Mouse (Mus musculus): Measurements from ENCODE around the gene Zfp324. TPM values are rescaled to one million over a fixed set of nuclear protein-coding genes. Genes with fewer than 3 reads are reported as not detected.
A peak's percentile ranks its signal among the peaks of the same experiment; 100 is the strongest.

Gene Zfp324
- polyA plus RNA-seq, 1 experiment from 2014 or later, result 9.7 TPM

DNA sequence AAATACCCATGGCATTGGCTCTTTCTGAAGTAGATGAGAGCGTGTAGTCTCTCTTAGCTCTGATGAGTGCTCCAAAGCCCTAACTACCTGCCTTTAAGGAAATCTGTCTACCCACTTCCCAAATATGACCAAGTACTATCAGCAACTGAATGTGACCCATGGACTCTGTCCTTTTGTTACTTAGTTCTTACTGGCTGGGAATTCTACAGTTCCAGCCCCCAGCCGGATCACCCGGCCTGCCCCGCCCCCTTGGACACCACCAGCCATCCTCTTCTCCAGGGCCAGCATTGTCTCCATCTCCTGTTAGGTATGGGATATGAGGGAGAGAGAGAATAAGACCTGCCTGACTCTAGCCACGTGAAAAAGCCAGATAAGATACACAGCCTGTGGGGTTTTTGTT, 32.4 kb downstream of the Zfp324 start, which contains the start of gene Slc27a5:
Gene Slc27a5 (minus strand): TSS at position 140 of the 400 bp plus-strand sequence.
- Histone ChIP-seq H3K9ac (replicated peaks; ENCODE audit: low read depth, low read length) (no peak within 1 kb of the TSS), H3K9me3 (ENCODE audit: control insufficient read depth, low read depth, low read length) (no peaks in the 10 kb centered on the region), H3K4me2 (replicated peaks; ENCODE audit: low read depth, low read length) (no peak within 1 kb of the TSS), H3K36me3 (ENCODE audit: control insufficient read depth, insufficient read depth, low read length) (no peaks in the 10 kb centered on the region), H3K27ac (ENCODE audit: low read length) (no peak within 1 kb of the TSS), H3K27me3 (ENCODE audit: control insufficient read depth, insufficient read depth, low read length) (no peaks in the 10 kb centered on the region), H3K4me1 (ENCODE audit: control insufficient read depth, insufficient read depth, low read length) (no peaks in the 10 kb centered on the region), H3K4me3 (ENCODE audit: low read depth, low read length) (no peak within 1 kb of the TSS)
- WGBS, result 75% methylated on average over 5 of the region's 5 CpGs
- ATAC-seq (ENCODE audit: insufficient number of reproducible peaks, insufficient read depth, low FRiP score, low read depth), result no peak

DNA sequence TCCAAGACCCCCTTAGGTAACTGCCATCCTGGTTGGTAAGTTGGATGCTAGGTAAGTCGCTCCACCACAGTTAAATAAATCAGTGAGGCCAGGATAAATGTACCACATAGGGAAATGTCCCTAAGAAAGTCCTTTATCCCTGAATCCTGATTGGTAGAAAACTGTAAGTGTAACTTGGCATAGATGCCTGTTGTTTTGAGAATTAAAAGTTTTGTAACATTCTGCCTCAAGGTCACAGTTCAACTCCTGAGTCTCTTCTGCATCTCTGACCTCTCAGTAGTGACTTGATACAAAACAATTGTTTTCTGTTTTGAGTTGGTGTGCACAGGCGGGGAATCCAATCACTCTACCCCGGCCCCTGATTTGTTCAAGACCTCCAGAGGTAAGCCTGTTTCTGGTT, 33.2 kb downstream of the Zfp324 start, which contains the start of gene Trim28:
Gene Trim28 (plus strand): TSS at position 264 of the 400 bp plus-strand sequence.
- no peak within 1 kb of the TSS for H3K4me3 ChIP-seq (ENCODE audit: low read depth, low read length)
- H3K27me3 ChIP-seq (ENCODE audit: control insufficient read depth, insufficient read depth, low read length), result no peaks in the 10 kb centered on the region
- H3K27ac ChIP-seq (ENCODE audit: low read length), result no peak within 1 kb of the TSS
- H3K4me2 ChIP-seq (replicated peaks; ENCODE audit: low read depth, low read length), result no peak within 1 kb of the TSS
- no peaks in the 10 kb centered on the region for H3K9me3 ChIP-seq (ENCODE audit: control insufficient read depth, low read depth, low read length)
- 86% methylated on average over 3 of the region's 3 CpGs for WGBS
- no peak within 1 kb of the TSS for H3K9ac ChIP-seq (replicated peaks; ENCODE audit: low read depth, low read length)
- no peaks in the 10 kb centered on the region for H3K36me3 ChIP-seq (ENCODE audit: control insufficient read depth, insufficient read depth, low read length)
- no peak for ATAC-seq (ENCODE audit: insufficient number of reproducible peaks, insufficient read depth, low FRiP score, low read depth)
- H3K4me1 ChIP-seq (ENCODE audit: control insufficient read depth, insufficient read depth, low read length), result no peaks in the 10 kb centered on the region

DNA sequence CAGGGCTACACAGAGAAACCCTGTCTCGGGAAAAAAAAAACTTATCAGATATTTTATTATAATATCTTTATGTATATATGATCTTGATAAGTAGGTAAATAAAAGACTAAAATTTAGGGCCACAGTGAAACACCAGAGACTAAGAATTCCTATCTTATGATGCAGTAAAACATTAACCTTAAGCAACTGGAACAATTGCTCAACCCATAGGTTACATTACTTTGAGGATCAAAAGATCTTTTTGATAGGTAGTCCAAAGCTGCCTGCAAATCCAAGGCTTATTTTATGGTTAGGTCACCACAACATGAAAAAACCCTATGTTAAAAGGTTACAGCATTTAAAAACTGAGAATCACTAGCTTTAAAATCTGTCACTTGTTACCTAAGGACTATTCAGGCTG, 35.9 kb downstream of the Zfp324 start:
- ATAC-seq (ENCODE audit: insufficient number of reproducible peaks, insufficient read depth, low FRiP score, low read depth), result no peak
- WGBS, result 66% methylated on average over 1 of the region's 1 CpGs

DNA sequence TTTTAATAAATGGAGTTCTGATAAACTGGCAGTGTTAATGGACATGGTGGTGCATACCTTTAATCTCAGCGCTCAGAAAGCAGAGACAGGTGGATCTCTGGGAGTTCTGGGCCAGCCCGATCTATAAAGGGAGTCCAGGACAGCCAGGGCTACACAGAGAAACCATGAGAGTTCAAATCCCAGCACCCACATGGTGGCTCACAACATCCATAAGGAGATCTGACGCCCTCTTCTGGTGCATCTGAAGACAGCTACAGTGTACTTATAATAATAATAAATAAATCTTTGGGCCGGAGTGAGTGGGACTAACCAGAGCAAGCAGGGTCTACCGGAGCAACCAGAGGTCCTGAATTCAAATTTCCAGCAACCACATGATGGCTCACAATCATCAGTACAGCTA, 37.7 kb downstream of the Zfp324 start:
- Histone ChIP-seq H3K9me3 (ENCODE audit: control insufficient read depth, low read depth, low read length) (no peaks in the 10 kb centered on the region), H3K4me2 (replicated peaks; ENCODE audit: low read depth, low read length) (no peak overlapping the region), H3K4me1 (ENCODE audit: control insufficient read depth, insufficient read depth, low read length) (0 out of 2 replicates have a peak, but pooled peaks cover under 1% of the 10 kb centered on the region), H3K27ac (ENCODE audit: low read length) (no peak overlapping the region), H3K9ac (replicated peaks; ENCODE audit: low read depth, low read length) (no peak overlapping the region), H3K36me3 (ENCODE audit: control insufficient read depth, insufficient read depth, low read length) (peaks cover 25% of the 10 kb centered on the region), H3K27me3 (ENCODE audit: control insufficient read depth, insufficient read depth, low read length) (no peaks in the 10 kb centered on the region), H3K4me3 (ENCODE audit: low read depth, low read length) (no peak overlapping the region)
- ATAC-seq (ENCODE audit: insufficient number of reproducible peaks, insufficient read depth, low FRiP score, low read depth), result no peak
- WGBS, result 75% methylated on average over 5 of the region's 5 CpGs

More for the DNA sequence above, 35.9 kb downstream of the Zfp324 start:
- no peaks in the 10 kb centered on the region for H3K9me3 ChIP-seq (ENCODE audit: control insufficient read depth, low read depth, low read length)
- H3K9ac ChIP-seq (replicated peaks; ENCODE audit: low read depth, low read length), result no peak overlapping the region
- H3K36me3 ChIP-seq (ENCODE audit: control insufficient read depth, insufficient read depth, low read length), result peaks cover 8% of the 10 kb centered on the region
- no peaks in the 10 kb centered on the region for H3K27me3 ChIP-seq (ENCODE audit: control insufficient read depth, insufficient read depth, low read length)
- H3K4me3 ChIP-seq (ENCODE audit: low read depth, low read length), result no peak overlapping the region
- H3K4me1 ChIP-seq (ENCODE audit: control insufficient read depth, insufficient read depth, low read length), result no peaks in the 10 kb centered on the region
- H3K27ac ChIP-seq (ENCODE audit: low read length), result no peak overlapping the region
- H3K4me2 ChIP-seq (replicated peaks; ENCODE audit: low read depth, low read length), result no peak overlapping the region

DNA sequence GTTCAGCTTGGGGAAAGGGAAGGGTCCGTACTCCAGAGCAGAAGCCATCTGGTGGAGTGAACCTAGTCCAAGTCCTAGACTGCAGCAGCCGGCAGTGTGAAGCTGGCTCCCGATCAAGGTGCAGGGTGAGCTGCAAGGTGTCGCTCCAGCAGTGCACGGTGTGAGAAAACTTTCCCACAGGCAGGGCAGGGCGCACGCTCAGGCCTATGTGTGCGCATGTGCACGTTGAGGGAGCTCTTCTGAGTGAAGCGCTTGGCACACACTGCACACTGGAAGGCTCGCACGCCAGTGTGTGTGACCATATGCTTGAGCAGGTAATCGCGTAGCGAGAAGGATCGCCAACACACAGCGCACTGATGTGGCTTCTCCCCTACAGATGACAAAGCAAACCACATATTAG, 40.4 kb downstream of the Zfp324 start:
- Histone ChIP-seq H3K36me3 (ENCODE audit: control insufficient read depth, insufficient read depth, low read length) (peaks cover 25% of the 10 kb centered on the region), H3K9ac (replicated peaks; ENCODE audit: low read depth, low read length) (no peak overlapping the region), H3K4me3 (ENCODE audit: low read depth, low read length) (no peak overlapping the region), H3K27me3 (ENCODE audit: control insufficient read depth, insufficient read depth, low read length) (no peaks in the 10 kb centered on the region), H3K9me3 (ENCODE audit: control insufficient read depth, low read depth, low read length) (no peaks in the 10 kb centered on the region), H3K27ac (ENCODE audit: low read length) (no peak overlapping the region), H3K4me1 (ENCODE audit: control insufficient read depth, insufficient read depth, low read length) (peaks cover 8% of the 10 kb centered on the region; the same call in 1 of the 2 replicates), H3K4me2 (replicated peaks; ENCODE audit: low read depth, low read length) (no peak overlapping the region)
- no peak for ATAC-seq (ENCODE audit: insufficient number of reproducible peaks, insufficient read depth, low FRiP score, low read depth)
- WGBS, result 87% methylated on average over 17 of the region's 17 CpGs

DNA sequence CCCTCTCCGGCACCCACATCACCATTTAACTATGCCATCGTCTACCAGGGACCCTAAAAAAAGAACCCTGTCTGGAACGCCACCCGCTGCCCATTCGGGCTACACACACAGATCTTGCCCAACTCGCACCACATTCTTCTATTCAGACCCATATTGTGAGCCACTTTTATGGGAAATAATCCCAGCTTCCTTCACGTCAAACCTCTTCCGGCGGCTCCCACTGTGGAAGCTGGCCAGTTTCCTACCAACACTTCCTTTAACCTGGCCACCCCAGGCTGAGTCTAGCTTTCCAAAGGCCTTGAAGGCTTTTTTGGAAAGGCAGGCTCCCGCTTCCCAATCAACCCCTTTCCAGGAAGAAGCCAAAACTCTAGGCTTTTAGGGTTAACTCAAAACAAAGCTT, 40.9 kb downstream of the Zfp324 start:
- Histone ChIP-seq H3K9me3 (ENCODE audit: control insufficient read depth, low read depth, low read length) (no peaks in the 10 kb centered on the region), H3K4me3 (ENCODE audit: low read depth, low read length) (no peak overlapping the region), H3K27me3 (ENCODE audit: control insufficient read depth, insufficient read depth, low read length) (no peaks in the 10 kb centered on the region), H3K4me2 (replicated peaks; ENCODE audit: low read depth, low read length) (no peak overlapping the region), H3K36me3 (ENCODE audit: control insufficient read depth, insufficient read depth, low read length) (peaks cover 25% of the 10 kb centered on the region), H3K27ac (ENCODE audit: low read length) (no peak overlapping the region), H3K9ac (replicated peaks; ENCODE audit: low read depth, low read length) (no peak overlapping the region), H3K4me1 (ENCODE audit: control insufficient read depth, insufficient read depth, low read length) (peaks cover 8% of the 10 kb centered on the region; the same call in 1 of the 2 replicates)
- ATAC-seq (ENCODE audit: insufficient number of reproducible peaks, insufficient read depth, low FRiP score, low read depth), result no peak
- 85% methylated on average over 10 of the region's 10 CpGs for whole genome bisulfite sequencing

DNA sequence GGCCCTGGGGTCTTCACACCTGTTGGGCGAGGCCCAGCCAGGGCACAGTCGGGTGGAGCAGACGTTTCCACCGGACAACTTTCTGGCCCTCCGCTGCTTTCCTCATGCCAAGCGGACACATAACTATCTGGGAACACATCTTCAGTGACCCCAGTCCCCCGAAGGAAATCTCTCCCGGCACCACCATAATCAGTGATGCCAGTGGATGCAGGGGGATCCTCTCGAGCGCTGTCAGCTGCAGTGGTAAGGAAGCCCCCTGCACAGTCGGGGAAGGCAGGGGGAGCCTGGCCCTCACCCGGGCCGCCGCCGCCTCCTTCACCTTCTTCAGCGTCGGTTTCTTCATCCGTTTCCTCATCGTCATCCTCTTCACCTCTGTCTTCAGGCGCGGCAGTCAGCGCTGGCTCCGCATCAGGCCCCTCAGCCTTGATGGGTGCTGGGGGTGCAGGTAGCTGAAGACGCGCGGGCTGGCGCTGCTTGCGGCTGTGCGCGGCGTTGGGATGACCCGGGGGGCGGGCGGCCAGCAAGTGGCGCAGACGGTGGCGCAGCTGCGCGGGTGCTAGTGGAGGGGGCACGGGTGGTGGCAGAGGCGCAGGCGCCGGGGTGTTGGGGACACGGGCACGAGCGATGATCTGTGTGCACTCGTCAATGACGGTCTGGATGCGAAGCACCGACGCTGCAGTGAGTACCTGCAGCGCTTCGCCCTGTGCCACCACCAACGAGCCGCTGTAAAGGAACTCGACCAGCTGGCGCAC, 41.9 kb downstream of the Zfp324 start:
- peaks cover 25% of the 10 kb centered on the region for H3K36me3 ChIP-seq (ENCODE audit: control insufficient read depth, insufficient read depth, low read length)
- 47% methylated on average over 56 of the region's 57 CpGs for WGBS

DNA sequence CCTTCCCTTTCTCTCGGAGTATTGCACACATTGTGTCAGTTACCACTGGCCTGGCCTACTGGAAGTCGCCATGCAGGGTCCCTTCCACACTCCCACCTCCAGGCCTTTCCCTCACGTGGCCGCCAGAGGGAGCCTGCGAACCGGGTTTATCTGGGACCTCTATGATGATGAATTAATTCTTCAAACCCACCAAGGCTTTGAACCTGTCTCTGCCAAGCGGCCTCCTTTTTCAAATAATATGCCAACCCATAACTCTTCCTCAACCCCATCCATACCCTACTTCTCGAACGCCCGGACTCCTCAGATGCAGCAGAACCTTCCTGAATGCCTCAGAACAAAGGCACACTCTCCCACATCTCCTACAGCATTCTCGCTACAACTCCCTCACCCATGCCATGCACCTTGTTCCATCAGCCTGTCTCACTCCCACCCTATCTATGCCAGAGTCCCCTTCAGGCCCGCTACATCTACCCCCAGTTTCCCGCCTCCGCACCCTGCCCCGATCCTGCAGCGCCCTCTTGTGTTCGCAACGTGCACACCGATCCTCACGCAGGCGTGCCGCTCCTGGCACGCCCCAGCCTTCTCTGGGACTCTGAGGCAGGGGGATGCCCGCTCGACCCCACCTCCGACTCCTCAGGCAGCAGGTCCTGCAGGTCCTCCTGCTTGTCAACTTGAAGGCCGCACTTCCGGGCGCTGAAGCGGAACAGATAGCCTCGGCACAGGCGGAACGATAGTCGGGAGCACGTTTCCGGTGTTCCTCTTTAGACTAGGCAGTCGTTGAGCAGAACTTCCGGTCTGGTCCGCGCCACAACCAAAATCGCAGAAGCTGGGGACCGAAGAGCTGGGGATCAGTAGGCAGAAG, 43.7 kb downstream of the Zfp324 start:
- Histone ChIP-seq H3K27me3 (ENCODE audit: control insufficient read depth, insufficient read depth, low read length) (no peaks in the 10 kb centered on the region), H3K9me3 (ENCODE audit: control insufficient read depth, low read depth, low read length) (no peaks in the 10 kb centered on the region), H3K4me3 (ENCODE audit: low read depth, low read length) (peak overlapping the region; percentile 49), H3K4me1 (ENCODE audit: control insufficient read depth, insufficient read depth, low read length) (peaks cover 8% of the 10 kb centered on the region; the same call in 1 of the 2 replicates), H3K36me3 (ENCODE audit: control insufficient read depth, insufficient read depth, low read length) (peaks cover 25% of the 10 kb centered on the region), H3K9ac (replicated peaks; ENCODE audit: low read depth, low read length) (peak overlapping the region; percentile 57), H3K4me2 (replicated peaks; ENCODE audit: low read depth, low read length) (peak overlapping the region; percentile 69), H3K27ac (ENCODE audit: low read length) (peak overlapping the region; percentile 89)
- peak; percentile 85 for ATAC-seq (ENCODE audit: insufficient number of reproducible peaks, insufficient read depth, low FRiP score, low read depth)
- 0% methylated on average over 42 of the region's 42 CpGs for WGBS

More for the DNA sequence above, 41.9 kb downstream of the Zfp324 start:
- Histone ChIP-seq H3K9ac (replicated peaks; ENCODE audit: low read depth, low read length) (no peak overlapping the region), H3K4me3 (ENCODE audit: low read depth, low read length) (no peak overlapping the region), H3K4me1 (ENCODE audit: control insufficient read depth, insufficient read depth, low read length) (peaks cover 8% of the 10 kb centered on the region; the same call in 1 of the 2 replicates), H3K9me3 (ENCODE audit: control insufficient read depth, low read depth, low read length) (no peaks in the 10 kb centered on the region), H3K27me3 (ENCODE audit: control insufficient read depth, insufficient read depth, low read length) (no peaks in the 10 kb centered on the region), H3K4me2 (replicated peaks; ENCODE audit: low read depth, low read length) (no peak overlapping the region), H3K27ac (ENCODE audit: low read length) (no peak overlapping the region)
- no peak for ATAC-seq (ENCODE audit: insufficient number of reproducible peaks, insufficient read depth, low FRiP score, low read depth)
